Mouse (Mus musculus): ENCODE measurements around the gene Coa3. TPM values are rescaled to one million over a fixed set of nuclear protein-coding genes. Genes with fewer than 3 reads are reported as not detected.
A peak's percentile ranks its signal among the peaks of the same experiment; 100 is the strongest.
"Not testable (repeated sequence)": the region's sequence is repeated elsewhere in the genome, so short reads cannot be mapped to it uniquely, and the experiment has no call there.

The Coa3 gene
- 160 and 165 TPM in 2 replicates for polyA plus RNA-seq (2015; fragmentation: Nextera tagmentation; extraction: Ambion mirVana)

GRCm38 (mm10) chr11:101278223-101279192, at the start of gene Coa3, which contains the start of gene Cntd1:
Gene Coa3 (minus strand): TSS chr11:101279114.
Gene Cntd1 (plus strand): TSS chr11:101279012.
- Histone ChIP-seq H3K4me3 (replicated peaks) (peak within 1 kb of the TSS; percentile 90), H3K4me1 (peaks cover 33% of the 10 kb centered on the region), H3K4me2 (replicated peaks) (peak within 1 kb of the TSS; percentile 71), H3K9ac (peak within 1 kb of the TSS; percentile 82), H3K36me3 (peaks cover 9% of the 10 kb centered on the region; the same call in 1 of the 2 replicates), H3K9me3 (replicated peaks) (no peaks in the 10 kb centered on the region), H3K27me3 (no peaks in the 10 kb centered on the region), H3K27ac (replicated peaks) (peak within 1 kb of the TSS; percentile 67)
- 8% methylated on average over 45 of the region's 45 CpGs for WGBS
- peak; percentile 93 for ATAC-seq (ENCODE audit: insufficient number of reproducible peaks, low FRiP score, low TSS enrichment, low read depth)

- H3K4me1 ChIP-seq, result peaks cover 18% of the 10 kb centered on the region; the same call in 1 of the 2 replicates
- peaks cover 38% of the 10 kb centered on the region for H3K36me3 ChIP-seq
- no peak for ATAC-seq (ENCODE audit: insufficient number of reproducible peaks, low FRiP score, low TSS enrichment, low read depth)
- H3K4me3 ChIP-seq (replicated peaks), result no peak overlapping the region
- WGBS, result 48% methylated on average over 3 of the region's 3 CpGs
- H3K4me2 ChIP-seq (replicated peaks), result no peak overlapping the region
- no peaks in the 10 kb centered on the region for H3K27me3 ChIP-seq
- H3K9ac ChIP-seq, result no peak overlapping the region
- H3K9me3 ChIP-seq (replicated peaks), result no peaks in the 10 kb centered on the region
- no peak overlapping the region for H3K27ac ChIP-seq (replicated peaks)
These were observed 48.4 kb upstream of the Coa3 start for GRCm38 (mm10) chr11:101327311-101327710.

- H3K4me3 ChIP-seq (replicated peaks), result no peak overlapping the region
- peaks cover 16% of the 10 kb centered on the region; the same call in 1 of the 2 replicates for H3K4me1 ChIP-seq
- no peaks in the 10 kb centered on the region for H3K27me3 ChIP-seq
- peaks cover 50% of the 10 kb centered on the region for H3K36me3 ChIP-seq
- no peak overlapping the region for H3K4me2 ChIP-seq (replicated peaks)
- H3K9ac ChIP-seq, result no peak overlapping the region
- H3K9me3 ChIP-seq (replicated peaks), result no peaks in the 10 kb centered on the region
- ATAC-seq (ENCODE audit: insufficient number of reproducible peaks, low FRiP score, low TSS enrichment, low read depth), result no peak
- H3K27ac ChIP-seq (replicated peaks), result no peak overlapping the region
- 85% methylated on average over 11 of the region's 11 CpGs for WGBS
These were observed 47.2 kb upstream of the Coa3 start for GRCm38 (mm10) chr11:101326147-101326546.

GRCm38 (mm10) chr11:101325201-101325600, 46.3 kb upstream of the Coa3 start:
- ATAC-seq (ENCODE audit: insufficient number of reproducible peaks, low FRiP score, low TSS enrichment, low read depth); H3K4me3 ChIP-seq (replicated peaks); H3K9me3 ChIP-seq (replicated peaks); H3K27me3 ChIP-seq; H3K9ac ChIP-seq; H3K27ac ChIP-seq (replicated peaks); H3K4me2 ChIP-seq (replicated peaks): not testable (repeated sequence)
- peaks cover 59% of the 10 kb centered on the region for H3K36me3 ChIP-seq
- peaks cover 12% of the 10 kb centered on the region; the same call in 1 of the 2 replicates for H3K4me1 ChIP-seq
- 90% methylated on average over 11 of the region's 11 CpGs for WGBS

GRCm38 (mm10) chr11:101324763-101325162, 45.8 kb upstream of the Coa3 start, which contains the start of gene Aoc2:
Gene Aoc2 (plus strand): TSS chr11:101325063.
- Histone ChIP-seq H3K9me3 (replicated peaks) (no peaks in the 10 kb centered on the region), H3K27ac (replicated peaks) (no peak within 1 kb of the TSS), H3K9ac (no peak within 1 kb of the TSS), H3K4me2 (replicated peaks) (no peak within 1 kb of the TSS), H3K27me3 (no peaks in the 10 kb centered on the region), H3K4me3 (replicated peaks) (no peak within 1 kb of the TSS), H3K4me1 (peaks cover 12% of the 10 kb centered on the region; the same call in 1 of the 2 replicates), H3K36me3 (peaks cover 64% of the 10 kb centered on the region)
- no peak for ATAC-seq (ENCODE audit: insufficient number of reproducible peaks, low FRiP score, low TSS enrichment, low read depth)
- WGBS, result 93% methylated on average over 5 of the region's 5 CpGs

GRCm38 (mm10) chr11:101323609-101324008, 44.7 kb upstream of the Coa3 start:
- Histone ChIP-seq H3K9ac (no peak overlapping the region), H3K4me2 (replicated peaks) (no peak overlapping the region), H3K4me3 (replicated peaks) (no peak overlapping the region), H3K27me3 (no peaks in the 10 kb centered on the region), H3K9me3 (replicated peaks) (no peaks in the 10 kb centered on the region), H3K27ac (replicated peaks) (no peak overlapping the region), H3K36me3 (peaks cover 75% of the 10 kb centered on the region), H3K4me1 (peaks cover 5% of the 10 kb centered on the region; the same call in 1 of the 2 replicates)
- WGBS, result 9% methylated on average over 4 of the region's 4 CpGs
- no peak for ATAC-seq (ENCODE audit: insufficient number of reproducible peaks, low FRiP score, low TSS enrichment, low read depth)

- WGBS, result under 1% methylated on average over 17 of the region's 17 CpGs
- H3K9me3 ChIP-seq (replicated peaks), result no peaks in the 10 kb centered on the region
- peak; percentile 31 for ATAC-seq (ENCODE audit: insufficient number of reproducible peaks, low FRiP score, low TSS enrichment, low read depth)
- peaks cover 15% of the 10 kb centered on the region for H3K4me1 ChIP-seq
- peak overlapping the region; percentile 95 for H3K4me3 ChIP-seq (replicated peaks)
- peak overlapping the region; percentile 93 for H3K4me2 ChIP-seq (replicated peaks)
- peak overlapping the region; percentile 89 for H3K9ac ChIP-seq
- H3K27me3 ChIP-seq, result no peaks in the 10 kb centered on the region
- peak overlapping the region; percentile 74 for H3K27ac ChIP-seq (replicated peaks)
- peaks cover 38% of the 10 kb centered on the region for H3K36me3 ChIP-seq
These were observed 37.6 kb upstream of the Coa3 start for GRCm38 (mm10) chr11:101316501-101316917.

GRCm38 (mm10) chr11:101315665-101316500, 37.0 kb upstream of the Coa3 start, which contains the start of gene Psme3:
Gene Psme3 (plus strand): TSS chr11:101316213.
- peaks cover 31% of the 10 kb centered on the region for H3K36me3 ChIP-seq
- peak; percentile 89 for ATAC-seq (ENCODE audit: insufficient number of reproducible peaks, low FRiP score, low TSS enrichment, low read depth)
- H3K9ac ChIP-seq, result peak within 1 kb of the TSS; percentile 89
- under 1% methylated on average over 62 of the region's 62 CpGs for WGBS
- H3K27me3 ChIP-seq, result no peaks in the 10 kb centered on the region
- H3K9me3 ChIP-seq (replicated peaks), result no peaks in the 10 kb centered on the region
- H3K4me1 ChIP-seq, result peaks cover 15% of the 10 kb centered on the region
- H3K27ac ChIP-seq (replicated peaks), result peak within 1 kb of the TSS; percentile 74
- H3K4me2 ChIP-seq (replicated peaks), result peak within 1 kb of the TSS; percentile 93
- H3K4me3 ChIP-seq (replicated peaks), result peak within 1 kb of the TSS; percentile 95

GRCm38 (mm10) chr11:101315082-101315650, 36.3 kb upstream of the Coa3 start:
- Histone ChIP-seq H3K27me3 (no peaks in the 10 kb centered on the region), H3K4me2 (replicated peaks) (peak overlapping the region; percentile 93), H3K4me3 (replicated peaks) (peak overlapping the region; percentile 95), H3K27ac (replicated peaks) (peak overlapping the region; percentile 74), H3K9me3 (replicated peaks) (no peaks in the 10 kb centered on the region), H3K9ac (peak overlapping the region; percentile 89), H3K36me3 (peaks cover 24% of the 10 kb centered on the region), H3K4me1 (peaks cover 15% of the 10 kb centered on the region)
- ATAC-seq (ENCODE audit: insufficient number of reproducible peaks, low FRiP score, low TSS enrichment, low read depth), result no peak
- WGBS, result 82% methylated on average over 8 of the region's 8 CpGs

- 98% methylated on average over 1 of the region's 1 CpGs for WGBS
- no peak for ATAC-seq (ENCODE audit: insufficient number of reproducible peaks, low FRiP score, low TSS enrichment, low read depth)
- Histone ChIP-seq H3K4me3 (replicated peaks) (no peak overlapping the region), H3K4me1 (peaks cover 15% of the 10 kb centered on the region), H3K36me3 (peaks cover 18% of the 10 kb centered on the region), H3K9ac (no peak overlapping the region), H3K27ac (replicated peaks) (no peak overlapping the region), H3K4me2 (replicated peaks) (no peak overlapping the region), H3K9me3 (replicated peaks) (no peaks in the 10 kb centered on the region), H3K27me3 (no peaks in the 10 kb centered on the region)
These were observed 35.7 kb upstream of the Coa3 start for GRCm38 (mm10) chr11:101314567-101314966.
